ENCODE assay signal across 11 mouse cellular contexts in the genomic region with DNA sequence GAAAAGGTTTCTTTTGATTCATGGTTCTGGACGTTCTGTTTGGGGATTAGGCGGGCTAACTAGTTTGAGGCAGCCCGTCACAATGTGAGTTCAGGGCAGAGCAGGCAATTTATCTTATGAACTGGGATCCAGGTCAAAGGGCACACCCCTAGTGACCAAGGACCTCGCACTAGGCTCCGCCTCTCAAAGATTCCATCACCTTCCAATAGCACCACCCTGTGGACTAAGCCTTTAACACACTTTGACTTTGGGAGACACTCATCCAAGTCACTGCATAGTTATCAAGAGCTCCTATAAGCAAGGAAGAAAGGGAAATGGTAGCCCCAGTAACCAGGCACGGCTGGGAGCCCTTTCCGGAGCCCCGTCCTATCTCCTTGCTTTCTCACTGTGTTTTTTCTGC.
DNase-seq lines count a peak whose midpoint lies in the region; ATAC-seq and TF ChIP-seq lines count a peak whose summit lies in the region.
"Had no signal": no experiment of that assay in that cellular context is flagged by ENCODE, and none has a peak within 500 bp of the region (broad histone marks: within the 10 kb centered on the region; RNA-seq: fewer than 3 reads in every experiment).

No protein-coding gene starts in this region.

- H3K27ac ChIP-seq in stomach, postnatal 0 days (replicated peaks): no peak overlapping the region
- H3K27ac ChIP-seq: heart, embryonic 13.5 days had no signal

- TF ChIP-seq EP300 in stomach, postnatal 0 days (optimal IDR thresholded peaks at IDR 0.05): no peak

- ATAC-seq in stomach, postnatal 0 days (ENCODE audit: low FRiP score, low TSS enrichment): no peak

- peak; percentile 38 for DNase-seq in kidney, adult 9 months
- DNase-seq in kidney, postnatal 4 days: no peak
- peak; percentile 2 for DNase-seq in NIH3T3 (ENCODE audit: low read depth)
- DNase-seq in embryo, embryonic 9.5 days (ENCODE audit: extremely low spot score): peak; percentile 47
- no peak for DNase-seq in stomach, postnatal 0 days (ENCODE audit: low spot score)
- no peak for DNase-seq in cerebellum, postnatal 4 days (ENCODE audit: low spot score in 2 of 2)
- DNase-seq in testis, postnatal 10 days (ENCODE audit: low spot score): no peak
- no peak for DNase-seq in left cerebral cortex, postnatal 25 days (ENCODE audit: low spot score in 2 of 2)
- DNase-seq: right cerebral cortex, adult 18-20 months had no signal

- intact Hi-C loops in left cerebral cortex, postnatal 25 days (cut with DNase I): no loop called here

- no peak overlapping the region for H3K9ac ChIP-seq in stomach, postnatal 0 days (ENCODE audit: low read length)
- H3K9ac ChIP-seq: heart, embryonic 13.5 days had no signal

- no peaks in the 10 kb centered on the region for H3K27me3 ChIP-seq in stomach, postnatal 0 days (ENCODE audit: control insufficient read depth, insufficient read depth, low read length)

- no peaks in the 10 kb centered on the region for H3K4me1 ChIP-seq in stomach, postnatal 0 days (replicated peaks; ENCODE audit: control insufficient read depth, insufficient read depth)
- H3K4me1 ChIP-seq: heart, embryonic 13.5 days had no signal

- H3K4me3 ChIP-seq in stomach, postnatal 0 days (ENCODE audit: low read depth, low read length): no peak overlapping the region
- H3K4me3 ChIP-seq: heart, embryonic 13.5 days; megakaryocyte, embryonic 14.5 days had no signal

- no peaks in the 10 kb centered on the region for H3K9me3 ChIP-seq in stomach, postnatal 0 days (ENCODE audit: control insufficient read depth, low read length)
- H3K9me3 ChIP-seq: heart, embryonic 13.5 days had no signal

- peak; percentile 55 for TF ChIP-seq CTCF in stomach, postnatal 0 days (IDR thresholded peaks at IDR 0.05; ENCODE audit: low read depth)

- H3K4me2 ChIP-seq in stomach, postnatal 0 days (replicated peaks; ENCODE audit: low read depth): no peak overlapping the region
- H3K4me2 ChIP-seq: heart, embryonic 13.5 days had no signal

- no peaks in the 10 kb centered on the region for H3K36me3 ChIP-seq in stomach, postnatal 0 days (ENCODE audit: control insufficient read depth, insufficient read depth, low read length)
- H3K36me3 ChIP-seq: heart, embryonic 13.5 days had no signal

- 63% methylated on average over 8 of the region's 8 CpGs for WGBS in stomach, postnatal 0 days

Comparison
In these comparisons a context has a peak if more than half of its experiments do, and no peak if none do; other contexts are left out.
1. DNase-seq: peak in kidney, adult 9 months (single experiment), NIH3T3 (single experiment) and embryo, embryonic 9.5 days (single experiment); none in kidney, postnatal 4 days (0 of 2), stomach, postnatal 0 days (single experiment), cerebellum, postnatal 4 days (0 of 2), testis, postnatal 10 days (single experiment) and left cerebral cortex, postnatal 25 days (0 of 2).